Mouse (Mus musculus) E14TG2a.4 (cell line): ENCODE results near the gene Rassf1.

Experiments used
- CTCF ChIP-seq: conservative IDR thresholded peaks from 2 replicates; pipeline ENCODE4 v1.5.1; 2014; ENCODE audit warnings: low read length
- POU5F1 ChIP-seq: IDR thresholded peaks from 2 replicates; pipeline ENCODE4 v1.6.1; 2014; ENCODE audit warnings: low read length, borderline replicate concordance

DNA sequence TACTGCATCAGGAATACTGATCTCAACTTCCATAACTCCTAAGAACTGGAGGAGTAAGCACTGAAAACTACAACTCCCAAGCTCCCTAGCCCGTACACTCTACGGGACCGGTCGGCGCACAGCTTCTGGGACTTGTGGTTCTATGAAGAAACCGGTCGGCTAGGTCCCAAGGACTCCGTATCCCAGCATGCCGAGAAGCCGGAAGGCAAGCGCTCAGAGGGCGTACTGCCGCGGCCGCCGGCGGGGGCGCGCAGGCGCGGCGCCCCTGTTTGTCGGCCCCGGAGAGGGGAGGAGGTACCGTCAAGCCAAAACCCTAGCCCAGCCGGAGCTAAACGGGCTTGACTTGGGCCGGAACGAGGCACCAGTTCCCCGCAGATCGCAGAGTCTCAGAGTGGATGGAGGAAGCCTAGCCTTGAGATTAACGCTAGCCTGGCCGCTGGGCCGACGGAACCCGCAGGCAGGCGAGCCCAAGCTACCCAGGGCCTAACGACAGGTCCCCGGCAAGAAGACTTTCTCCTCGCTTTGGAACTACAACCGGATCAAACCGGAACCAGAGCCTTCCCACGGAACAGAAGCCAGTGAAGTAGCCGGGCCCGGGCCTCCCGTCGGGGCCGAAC, 17.5 kb upstream of the Rassf1 start, which contains the start of gene Tmem115:
- TF ChIP-seq CTCF (no peak), POU5F1 (no peak)
